Mouse (Mus musculus) erythroblast, embryonic 14.5 days (primary cell): Measurements from ENCODE around the gene Rasa3.

ENCODE experiments used
- GATA1 ChIP-seq: IDR thresholded peaks from 2 replicates; pipeline ENCODE4 v1.6.1; 2012; ENCODE audit warnings: low read length, inconsistent platforms, mixed read lengths
- TAL1 ChIP-seq: IDR thresholded peaks from 3 replicates; pipeline ENCODE4 v1.6.1; 2012; ENCODE audit warnings: low read length, inconsistent platforms, mixed read lengths

DNA sequence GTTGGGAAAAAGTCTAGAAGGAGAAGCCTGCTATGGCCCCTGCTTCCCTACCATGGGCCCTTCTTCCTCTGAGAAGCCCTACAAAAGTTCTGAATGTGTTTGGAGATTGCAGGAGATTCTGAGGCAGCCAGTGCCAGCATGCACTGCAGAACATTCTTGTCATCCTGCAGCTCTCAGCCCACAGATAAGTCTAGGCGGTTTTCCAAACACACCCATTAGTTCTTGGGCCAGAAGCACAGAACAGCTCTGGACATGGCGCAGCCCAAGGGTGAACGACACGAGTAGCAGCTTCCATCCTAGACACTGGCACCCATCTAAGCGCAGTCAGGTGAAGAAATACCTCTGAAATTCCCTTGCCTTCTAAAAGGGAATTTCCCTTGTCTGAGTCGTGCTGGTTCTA lies 44.3 kb downstream of the Rasa3 start:
- TF ChIP-seq TAL1 (no peak), GATA1 (no peak)
